Mouse (Mus musculus): Measurements from ENCODE around the gene Olfr103. TPM values are rescaled to one million over a fixed set of nuclear protein-coding genes. Genes with fewer than 3 reads are reported as not detected.

Gene Olfr103
- not detected in 2 replicates for polyA plus RNA-seq (2011; ENCODE audit: insufficient read length, low read depth, missing spikeins)

DNA sequence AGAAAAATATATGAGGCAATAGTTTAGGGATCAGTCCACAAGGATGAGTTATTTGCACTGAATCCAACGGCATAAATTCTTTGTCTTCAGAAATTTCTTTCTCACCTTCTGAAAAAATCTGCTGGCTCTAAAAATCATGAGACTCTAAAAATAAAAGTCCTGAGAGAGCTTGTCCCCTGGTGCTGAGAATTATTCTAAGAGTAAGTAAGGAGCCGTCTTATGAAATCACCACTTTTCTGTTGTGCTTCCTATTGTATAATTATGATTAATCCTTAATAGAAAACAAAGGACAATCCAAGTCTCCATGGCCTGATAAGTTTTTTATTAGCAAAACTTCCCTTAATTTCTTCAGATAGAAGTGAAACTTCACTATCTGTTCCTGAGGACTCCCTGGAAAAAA lies at the start of gene Olfr103:
Olfr103 (minus strand) TSS at position 101 of the 400 bp plus-strand sequence.
- no peaks in the 10 kb centered on the region for H3K4me1 ChIP-seq (ENCODE audit: control insufficient read depth, insufficient read depth, low read length)
- H3K4me3 ChIP-seq (ENCODE audit: insufficient read depth, low read length), result no peak within 1 kb of the TSS
- no peak for TF ChIP-seq POLR2A (IDR thresholded peaks at IDR 0.05; ENCODE audit: low read depth, low read length)
- TF ChIP-seq CTCF (IDR thresholded peaks at IDR 0.05; ENCODE audit: borderline replicate concordance, insufficient read depth, low read length), result no peak
- no peak within 1 kb of the TSS for H3K27ac ChIP-seq (ENCODE audit: insufficient read depth, low read length)

DNA sequence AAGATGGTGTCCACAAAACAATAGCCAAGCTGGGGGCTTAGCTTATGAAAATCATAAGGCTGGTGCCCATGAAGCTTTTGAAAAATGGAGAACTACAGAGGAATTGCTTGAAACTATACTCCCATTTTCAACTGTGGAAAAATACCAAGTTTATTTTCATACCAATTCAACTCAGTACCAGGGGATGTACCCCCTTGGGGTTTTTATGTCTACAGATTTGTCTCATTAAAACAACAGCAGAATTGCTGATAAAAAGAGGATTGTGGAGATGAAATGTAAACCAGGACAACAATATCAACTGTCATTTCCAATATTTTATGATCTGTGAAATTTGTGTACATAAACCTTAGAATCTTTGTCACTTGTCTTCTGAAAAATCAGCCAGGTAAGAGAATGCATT lies 39.2 kb upstream of the Olfr103 start, which contains the start of gene Olfr105-ps:
Olfr105-ps (plus strand) TSS at position 301 of the 400 bp plus-strand sequence.
- TF ChIP-seq CTCF (IDR thresholded peaks at IDR 0.05; ENCODE audit: borderline replicate concordance, insufficient read depth, low read length) (no peak), POLR2A (IDR thresholded peaks at IDR 0.05; ENCODE audit: low read depth, low read length) (no peak)

DNA sequence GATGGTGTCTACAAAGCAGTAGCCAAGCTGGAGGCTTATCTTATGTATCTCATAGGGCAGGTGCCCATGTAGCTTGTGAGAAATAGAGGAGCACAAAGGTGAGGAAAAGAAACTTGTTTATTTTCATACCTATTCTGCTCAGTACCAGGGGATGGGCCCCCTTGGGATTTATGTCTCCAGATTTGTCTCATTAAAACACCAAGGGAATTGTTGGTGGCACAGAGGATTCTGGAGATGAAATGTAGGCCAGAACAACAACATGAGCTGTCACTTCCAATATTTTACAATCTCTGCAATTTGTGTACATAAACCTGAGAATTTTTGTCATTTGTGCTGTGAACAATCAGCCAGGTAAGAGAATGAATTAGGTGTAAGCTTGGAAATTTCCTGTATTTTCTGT lies 19.8 kb upstream of the Olfr103 start, which contains the start of gene Olfr104-ps:
Olfr104-ps (plus strand) TSS at position 301 of the 400 bp plus-strand sequence.
- Histone ChIP-seq H3K4me3 (ENCODE audit: insufficient read depth, low read length) (no peak within 1 kb of the TSS), H3K27ac (ENCODE audit: insufficient read depth, low read length) (no peak within 1 kb of the TSS), H3K4me1 (ENCODE audit: control insufficient read depth, insufficient read depth, low read length) (no peaks in the 10 kb centered on the region)
- TF ChIP-seq CTCF (IDR thresholded peaks at IDR 0.05; ENCODE audit: borderline replicate concordance, insufficient read depth, low read length) (no peak), POLR2A (IDR thresholded peaks at IDR 0.05; ENCODE audit: low read depth, low read length) (no peak)

More for the DNA sequence above, 39.2 kb upstream of the Olfr103 start, which contains the start of gene Olfr105-ps:
- Histone ChIP-seq H3K27ac (ENCODE audit: insufficient read depth, low read length) (no peak within 1 kb of the TSS), H3K4me1 (ENCODE audit: control insufficient read depth, insufficient read depth, low read length) (no peaks in the 10 kb centered on the region), H3K4me3 (ENCODE audit: insufficient read depth, low read length) (no peak within 1 kb of the TSS)

DNA sequence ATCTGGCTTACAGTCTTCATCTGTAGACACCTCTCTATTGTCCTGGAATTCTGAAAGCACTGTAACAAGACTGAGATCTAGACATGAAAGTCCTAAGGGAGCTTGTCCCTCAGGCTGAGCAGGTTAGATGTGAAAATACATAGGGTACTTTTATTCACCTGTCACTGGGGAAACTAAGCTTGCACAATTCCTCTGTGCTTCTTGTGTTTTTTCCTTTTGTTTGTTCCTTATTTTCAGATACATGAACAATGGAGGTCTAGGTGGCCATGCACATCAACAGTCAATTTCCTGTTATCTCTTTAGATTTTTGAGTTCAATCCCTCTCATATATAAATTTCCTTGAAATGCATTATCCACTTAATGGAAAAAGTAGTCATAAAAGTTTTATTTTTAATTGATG lies 22.5 kb downstream of the Olfr103 start, which contains the start of gene Olfr102:
Olfr102 (minus strand) TSS at position 101 of the 400 bp plus-strand sequence.
- Histone ChIP-seq H3K27ac (ENCODE audit: insufficient read depth, low read length) (no peak within 1 kb of the TSS), H3K4me1 (ENCODE audit: control insufficient read depth, insufficient read depth, low read length) (no peaks in the 10 kb centered on the region), H3K4me3 (ENCODE audit: insufficient read depth, low read length) (no peak within 1 kb of the TSS)
- TF ChIP-seq CTCF (IDR thresholded peaks at IDR 0.05; ENCODE audit: borderline replicate concordance, insufficient read depth, low read length), result no peak
- no peak for TF ChIP-seq POLR2A (IDR thresholded peaks at IDR 0.05; ENCODE audit: low read depth, low read length)

DNA sequence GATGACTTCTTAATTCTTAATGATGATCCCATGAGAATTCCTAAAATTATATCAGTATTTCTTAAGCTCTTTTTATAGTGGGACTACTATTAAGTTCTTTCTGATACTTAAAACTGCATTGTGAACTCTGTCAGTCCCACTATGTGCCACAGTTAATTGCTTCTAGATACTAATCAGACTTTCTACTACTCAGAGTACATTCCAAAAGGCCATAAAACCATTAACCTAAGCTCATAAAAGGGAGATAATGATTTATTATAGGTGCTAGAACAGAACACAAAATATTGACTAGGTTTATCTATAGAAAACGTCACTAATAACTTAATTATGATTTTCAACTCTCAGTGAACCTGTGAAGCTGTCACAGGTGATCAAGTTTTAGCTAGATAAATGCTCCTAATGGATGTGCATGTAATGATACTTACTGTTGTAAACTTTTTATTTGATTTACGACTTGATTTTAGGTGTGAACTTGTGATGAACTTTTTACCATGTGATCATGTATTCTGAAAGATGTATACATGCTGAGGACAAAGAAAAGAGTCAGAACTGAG lies 29.3 kb downstream of the Olfr103 start:
- Histone ChIP-seq H3K4me1 (ENCODE audit: control insufficient read depth, insufficient read depth, low read length) (no peaks in the 10 kb centered on the region), H3K4me3 (ENCODE audit: insufficient read depth, low read length) (no peak overlapping the region), H3K27ac (ENCODE audit: insufficient read depth, low read length) (no peak overlapping the region)
- TF ChIP-seq CTCF (IDR thresholded peaks at IDR 0.05; ENCODE audit: borderline replicate concordance, insufficient read depth, low read length) (no peak), POLR2A (IDR thresholded peaks at IDR 0.05; ENCODE audit: low read depth, low read length) (no peak)

DNA sequence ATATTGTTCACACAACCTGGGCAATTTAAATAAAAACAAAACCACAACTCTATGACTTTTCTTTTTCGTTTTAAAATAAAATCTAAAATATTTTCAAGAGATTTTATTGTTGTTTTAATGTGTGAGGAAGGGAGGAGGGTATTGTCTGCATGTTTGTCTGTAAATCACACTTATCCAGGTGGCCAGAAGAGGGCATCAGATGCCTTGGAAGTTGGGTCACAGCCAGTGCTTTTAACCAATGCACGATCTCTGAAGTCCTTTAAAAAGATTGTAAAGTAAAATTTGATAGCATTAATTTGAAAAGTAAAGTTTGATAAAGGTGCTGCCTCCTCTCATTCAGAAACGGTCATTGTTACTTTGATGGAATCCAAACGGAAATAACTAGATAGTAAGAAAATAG lies 31.0 kb downstream of the Olfr103 start:
- Histone ChIP-seq H3K27ac (ENCODE audit: insufficient read depth, low read length) (no peak overlapping the region), H3K4me1 (ENCODE audit: control insufficient read depth, insufficient read depth, low read length) (no peaks in the 10 kb centered on the region), H3K4me3 (ENCODE audit: insufficient read depth, low read length) (no peak overlapping the region)
- TF ChIP-seq CTCF (IDR thresholded peaks at IDR 0.05; ENCODE audit: borderline replicate concordance, insufficient read depth, low read length) (no peak), POLR2A (IDR thresholded peaks at IDR 0.05; ENCODE audit: low read depth, low read length) (no peak)

DNA sequence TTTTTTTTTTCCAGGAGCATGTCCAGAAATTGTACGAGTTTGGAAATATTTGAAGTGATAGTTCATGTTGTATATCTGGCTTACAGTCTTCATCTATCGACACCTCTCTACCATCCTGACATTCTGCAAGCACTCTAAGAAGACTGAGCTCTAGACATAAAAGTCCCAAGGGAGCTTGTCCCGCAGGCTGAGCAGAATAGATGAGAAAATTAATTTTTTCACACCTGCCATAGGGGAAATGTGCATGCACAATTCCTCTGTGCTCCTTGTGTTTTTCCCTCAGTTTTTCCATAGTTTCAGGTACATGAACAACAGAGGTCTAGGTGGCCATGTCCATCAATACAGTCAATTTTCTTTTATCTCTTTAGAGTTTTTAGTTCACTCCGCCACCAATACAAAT lies 35.3 kb downstream of the Olfr103 start, which contains the start of gene Olfr101:
Olfr101 (minus strand) TSS at position 101 of the 400 bp plus-strand sequence.
- H3K4me3 ChIP-seq (ENCODE audit: insufficient read depth, low read length), result no peak within 1 kb of the TSS
- TF ChIP-seq CTCF (IDR thresholded peaks at IDR 0.05; ENCODE audit: borderline replicate concordance, insufficient read depth, low read length) (no peak), POLR2A (IDR thresholded peaks at IDR 0.05; ENCODE audit: low read depth, low read length) (no peak)
- H3K4me1 ChIP-seq (ENCODE audit: control insufficient read depth, insufficient read depth, low read length), result no peaks in the 10 kb centered on the region
- no peak within 1 kb of the TSS for H3K27ac ChIP-seq (ENCODE audit: insufficient read depth, low read length)

Other genes starting within 250 kb of the Olfr103 start
- gene Olfr91, start 241.4 kb downstream of the Olfr103 start, polyA plus RNA-seq (2011; ENCODE audit: insufficient read length, low read depth, missing spikeins), result not detected in 2 replicates
- gene Olfr92, start 219.6 kb downstream of the Olfr103 start, polyA plus RNA-seq (2011; ENCODE audit: insufficient read length, low read depth, missing spikeins), result not detected in 2 replicates
- not detected in 2 replicates for gene Olfr93, start 178.2 kb downstream of the Olfr103 start, polyA plus RNA-seq (2011; ENCODE audit: insufficient read length, low read depth, missing spikeins)
- gene Ubd, start 145.8 kb downstream of the Olfr103 start, polyA plus RNA-seq (2011; ENCODE audit: insufficient read length, low read depth, missing spikeins), result not detected in 2 replicates
- not detected in 2 replicates for gene Olfr94, start 138.7 kb downstream of the Olfr103 start, polyA plus RNA-seq (2011; ENCODE audit: insufficient read length, low read depth, missing spikeins)
- gene Olfr95, start 126.6 kb downstream of the Olfr103 start, polyA plus RNA-seq (2011; ENCODE audit: insufficient read length, low read depth, missing spikeins), result not detected in 2 replicates
- gene Olfr96, start 119.6 kb downstream of the Olfr103 start, polyA plus RNA-seq (2011; ENCODE audit: insufficient read length, low read depth, missing spikeins), result not detected in 2 replicates
- gene Olfr97, start 102.4 kb downstream of the Olfr103 start, polyA plus RNA-seq (2011; ENCODE audit: insufficient read length, low read depth, missing spikeins), result not detected in 2 replicates
- gene Olfr98, start 75.9 kb downstream of the Olfr103 start, polyA plus RNA-seq (2011; ENCODE audit: insufficient read length, low read depth, missing spikeins), result not detected in 2 replicates
- gene H2-M3, start 69.5 kb downstream of the Olfr103 start, polyA plus RNA-seq (2011; ENCODE audit: insufficient read length, low read depth, missing spikeins), result 5.3 and 5.7 TPM in 2 replicates
- gene Olfr99, start 56.2 kb downstream of the Olfr103 start, polyA plus RNA-seq (2011; ENCODE audit: insufficient read length, low read depth, missing spikeins), result not detected in 2 replicates
- gene Olfr101, start 35.4 kb downstream of the Olfr103 start, polyA plus RNA-seq (2011; ENCODE audit: insufficient read length, low read depth, missing spikeins), result not detected in 2 replicates
- not detected in 2 replicates for gene Olfr102, start 22.6 kb downstream of the Olfr103 start, polyA plus RNA-seq (2011; ENCODE audit: insufficient read length, low read depth, missing spikeins)
- not detected in 2 replicates for gene Olfr104-ps, start 19.9 kb upstream of the Olfr103 start, polyA plus RNA-seq (2011; ENCODE audit: insufficient read length, low read depth, missing spikeins)
- not detected in 2 replicates for gene Olfr105-ps, start 39.3 kb upstream of the Olfr103 start, polyA plus RNA-seq (2011; ENCODE audit: insufficient read length, low read depth, missing spikeins)
- not detected in 2 replicates for gene Olfr106-ps, start 50.7 kb upstream of the Olfr103 start, polyA plus RNA-seq (2011; ENCODE audit: insufficient read length, low read depth, missing spikeins)
- gene Olfr107, start 59.5 kb upstream of the Olfr103 start, polyA plus RNA-seq (2011; ENCODE audit: insufficient read length, low read depth, missing spikeins), result not detected in 2 replicates
- gene Olfr108, start 105.8 kb upstream of the Olfr103 start, polyA plus RNA-seq (2011; ENCODE audit: insufficient read length, low read depth, missing spikeins), result not detected in 2 replicates
- gene Olfr109, start 119.2 kb upstream of the Olfr103 start, polyA plus RNA-seq (2011; ENCODE audit: insufficient read length, low read depth, missing spikeins), result not detected in 2 replicates
- not detected in 2 replicates for gene H2-M2, start 143.9 kb upstream of the Olfr103 start, polyA plus RNA-seq (2011; ENCODE audit: insufficient read length, low read depth, missing spikeins)
- not detected in 2 replicates for gene Olfr110, start 152.8 kb upstream of the Olfr103 start, polyA plus RNA-seq (2011; ENCODE audit: insufficient read length, low read depth, missing spikeins)
- gene Olfr111, start 168.3 kb upstream of the Olfr103 start, polyA plus RNA-seq (2011; ENCODE audit: insufficient read length, low read depth, missing spikeins), result not detected in 2 replicates
- gene Olfr112, start 229.8 kb upstream of the Olfr103 start, polyA plus RNA-seq (2011; ENCODE audit: insufficient read length, low read depth, missing spikeins), result not detected in 2 replicates
- gene Olfr113, start 238.0 kb upstream of the Olfr103 start, polyA plus RNA-seq (2011; ENCODE audit: insufficient read length, low read depth, missing spikeins), result not detected in 2 replicates